Mouse (Mus musculus): Measurements from ENCODE around the gene Ikzf1. TPM values are rescaled to one million over a fixed set of nuclear protein-coding genes. Genes with fewer than 3 reads are reported as not detected.

The Ikzf1 gene
- total RNA-seq, 2 experiments from 2014 or later = 0.28 to 0.47 TPM

- no peak for TF ChIP-seq CTCF (IDR thresholded peaks at IDR 0.05)
- H3K27ac ChIP-seq = no peak overlapping the region
- intact Hi-C loops (cut with DNase I) = no loop called here
- no peak overlapping the region for H3K4me3 ChIP-seq
- DNase-seq = no peak
Observed at GRCm38 (mm10) chr11:11715963-11716691, 31.3 kb downstream of the Ikzf1 start.

- Histone ChIP-seq H3K4me3 (no peak overlapping the region), H3K27ac (no peak overlapping the region)
- intact Hi-C loops (cut with DNase I) = no loop called here
- no peak for DNase-seq
- no peak for TF ChIP-seq CTCF (IDR thresholded peaks at IDR 0.05)
Observed at GRCm38 (mm10) chr11:11716692-11717037, 31.9 kb downstream of the Ikzf1 start.

- TF ChIP-seq CTCF (IDR thresholded peaks at IDR 0.05) = no peak
- no peak overlapping the region for H3K4me3 ChIP-seq
- intact Hi-C loops (cut with DNase I) = no loop called here
Observed at GRCm38 (mm10) chr11:11717606-11718167, 32.9 kb downstream of the Ikzf1 start.

GRCm38 (mm10) chr11:11719748-11720147 lies 34.9 kb downstream of the Ikzf1 start:
- no peak for DNase-seq
- H3K4me3 ChIP-seq = no peak overlapping the region
- no peak overlapping the region for H3K27ac ChIP-seq
- intact Hi-C loops (cut with DNase I) = no loop called here
- no peak for TF ChIP-seq CTCF (IDR thresholded peaks at IDR 0.05)

More at GRCm38 (mm10) chr11:11717606-11718167, 32.9 kb downstream of the Ikzf1 start:
- no peak for DNase-seq
- no peak overlapping the region for H3K27ac ChIP-seq

GRCm38 (mm10) chr11:11725252-11725875 lies 40.6 kb downstream of the Ikzf1 start:
- intact Hi-C loops (cut with DNase I) = no loop called here
- no peak for TF ChIP-seq CTCF (IDR thresholded peaks at IDR 0.05)
- H3K27ac ChIP-seq = no peak overlapping the region
- no peak for DNase-seq
- no peak overlapping the region for H3K4me3 ChIP-seq

GRCm38 (mm10) chr11:11725876-11726525 lies 41.2 kb downstream of the Ikzf1 start:
- TF ChIP-seq CTCF (IDR thresholded peaks at IDR 0.05) = no peak
- intact Hi-C loops (cut with DNase I) = no loop called here
- Histone ChIP-seq H3K4me3 (no peak overlapping the region), H3K27ac (no peak overlapping the region)
- DNase-seq = no peak

DNA sequence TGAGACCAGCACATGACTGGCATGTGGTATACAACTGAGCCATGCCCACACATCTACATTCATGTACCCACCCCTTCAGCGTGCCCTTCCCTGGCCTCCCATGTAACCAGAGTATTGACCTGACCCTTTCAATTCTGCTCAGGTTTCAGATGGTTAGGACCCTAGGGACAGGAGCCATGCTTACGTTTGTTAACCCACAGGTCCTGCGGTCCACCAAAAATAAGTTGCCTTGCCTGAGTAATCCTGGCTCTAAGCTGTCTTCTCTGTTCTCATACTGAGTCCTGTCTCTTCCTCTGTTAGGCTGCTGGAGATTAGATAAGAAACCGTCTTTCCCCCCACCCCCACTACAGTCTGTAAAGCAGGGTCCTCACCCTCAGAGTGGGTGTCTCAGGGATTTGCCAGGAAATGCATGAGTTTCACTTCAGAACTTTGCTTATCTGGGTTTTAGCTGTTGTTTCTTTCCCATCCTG lies 42.0 kb downstream of the Ikzf1 start:
- Histone ChIP-seq H3K4me3 (no peak overlapping the region), H3K27ac (no peak overlapping the region)
- DNase-seq = no peak
- TF ChIP-seq CTCF (IDR thresholded peaks at IDR 0.05) = no peak
- intact Hi-C loops (cut with DNase I) = no loop called here

GRCm38 (mm10) chr11:11727936-11728556 lies 43.2 kb downstream of the Ikzf1 start:
- Histone ChIP-seq H3K27ac (no peak overlapping the region), H3K4me3 (no peak overlapping the region)
- TF ChIP-seq CTCF (IDR thresholded peaks at IDR 0.05) = no peak
- DNase-seq = no peak
- intact Hi-C loops (cut with DNase I) = no loop called here

GRCm38 (mm10) chr11:11729216-11729615 lies 44.4 kb downstream of the Ikzf1 start:
- TF ChIP-seq CTCF (IDR thresholded peaks at IDR 0.05) = no peak
- no peak overlapping the region for H3K4me3 ChIP-seq
- no peak for DNase-seq
- intact Hi-C loops (cut with DNase I) = no loop called here
- no peak overlapping the region for H3K27ac ChIP-seq

DNA sequence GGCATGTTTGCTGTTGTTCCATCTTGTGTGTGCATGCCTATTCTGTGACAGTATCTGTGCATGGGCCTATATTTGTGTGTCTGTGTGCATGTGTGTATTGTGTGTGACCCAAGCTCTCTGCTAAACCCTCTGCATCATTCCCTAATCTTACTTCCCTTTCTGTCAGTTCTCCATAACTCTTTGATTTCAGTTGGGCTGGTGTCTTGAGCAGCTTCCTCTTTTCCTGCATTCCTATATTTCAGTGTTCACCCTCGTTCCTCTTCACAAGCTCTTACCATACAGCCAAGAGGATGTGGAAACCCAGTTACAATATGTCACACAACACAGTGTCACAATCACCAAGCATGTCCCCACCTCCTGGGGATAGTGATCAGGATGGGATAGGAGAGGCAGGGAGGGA lies 45.3 kb downstream of the Ikzf1 start:
- DNase-seq = no peak
- no peak for TF ChIP-seq CTCF (IDR thresholded peaks at IDR 0.05)
- intact Hi-C loops (cut with DNase I) = no loop called here
- Histone ChIP-seq H3K27ac (no peak overlapping the region), H3K4me3 (no peak overlapping the region)

- Histone ChIP-seq H3K4me3 (no peak overlapping the region), H3K27ac (no peak overlapping the region)
- intact Hi-C loops (cut with DNase I) = no loop called here
- no peak for DNase-seq
- no peak for TF ChIP-seq CTCF (IDR thresholded peaks at IDR 0.05)
Observed at GRCm38 (mm10) chr11:11731727-11732126, 46.9 kb downstream of the Ikzf1 start.

DNA sequence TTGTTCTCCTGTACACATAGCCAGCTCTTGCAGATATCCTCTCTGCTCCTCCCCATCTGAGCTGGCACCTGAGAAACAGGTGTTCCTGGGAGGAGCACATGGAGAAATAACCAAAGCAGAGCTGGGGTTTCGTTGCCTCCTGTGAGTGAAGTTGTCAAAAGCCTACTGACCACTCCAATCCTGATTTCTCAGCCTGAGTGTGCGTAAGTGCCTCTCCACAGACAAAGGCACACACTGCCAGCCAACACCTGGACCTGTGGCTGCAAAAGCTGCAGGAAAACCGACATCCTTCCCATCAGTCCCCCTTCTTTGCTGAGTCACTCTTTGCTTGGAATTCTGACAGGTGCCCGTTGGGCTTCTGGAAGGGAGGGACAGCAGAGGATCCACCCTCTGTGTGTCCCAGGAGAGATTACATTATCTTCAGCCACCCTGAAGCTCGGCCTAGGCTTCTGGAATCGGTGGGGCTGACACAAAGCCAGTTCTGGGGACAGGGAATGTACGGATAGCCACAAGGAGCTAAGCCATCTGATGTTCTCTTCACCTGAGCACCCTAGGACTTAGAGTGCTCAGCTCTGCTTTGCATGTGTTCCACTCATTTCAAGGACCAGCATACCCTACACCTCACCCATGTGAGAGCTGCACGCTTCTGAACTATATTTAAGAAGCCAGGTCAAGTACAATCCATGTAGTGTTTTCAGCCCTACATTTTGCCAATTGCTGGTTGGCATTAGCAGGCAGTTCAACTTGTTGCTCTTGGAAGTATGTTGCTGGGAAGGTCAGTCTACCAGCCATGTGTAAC lies 48.4 kb downstream of the Ikzf1 start:
- no peak for TF ChIP-seq CTCF (IDR thresholded peaks at IDR 0.05)
- no peak overlapping the region for H3K27ac ChIP-seq
- no peak overlapping the region for H3K4me3 ChIP-seq
- DNase-seq = no peak
- intact Hi-C loops (cut with DNase I) = no loop called here

Data from gastrocnemius, adult 2 months (tissue).